Mouse (Mus musculus) T-cell, adult 2 months (primary cell): ENCODE results near the gene Dhdh.
"Not testable (repeated sequence)": the region's sequence is repeated elsewhere in the genome, so short reads cannot be mapped to it uniquely, and the experiment has no call there.

Source experiments
- DNase-seq: peaks from one replicate; pipeline ENCODE4 v3.0.0; 2022; ENCODE audit warnings: low spot score

The Dhdh gene

GRCm38 (mm10) chr7:45488293-45489204 is at the start of gene Dhdh:
Gene Dhdh, minus strand, starts transcription at chr7:45488805.
- DNase-seq, result peak; percentile 31

GRCm38 (mm10) chr7:45537602-45538001 is 49.0 kb upstream of the Dhdh start:
- no peak for DNase-seq

- no peak for DNase-seq
Measured at GRCm38 (mm10) chr7:45535676-45536075, 47.1 kb upstream of the Dhdh start.

DNA sequence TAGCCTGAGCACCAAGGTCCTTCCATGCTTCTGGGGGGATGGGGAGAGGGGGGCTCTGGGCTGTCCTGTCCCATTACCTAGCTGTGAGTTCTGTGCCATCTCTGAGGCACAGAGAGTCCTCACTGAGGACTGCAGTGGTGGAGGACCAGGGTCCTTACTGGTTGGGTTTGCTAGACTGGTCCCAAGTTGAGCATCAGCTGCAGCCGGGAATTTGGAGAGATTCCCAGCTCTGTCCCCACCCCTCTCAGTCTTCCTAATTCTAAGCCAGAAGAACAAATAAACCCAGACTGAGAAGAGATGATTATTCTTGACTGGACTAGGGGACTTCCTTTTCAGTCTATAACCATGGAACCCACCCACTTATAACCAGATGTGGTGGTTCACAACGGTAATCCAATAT is 42.0 kb upstream of the Dhdh start:
- DNase-seq, result no peak

DNA sequence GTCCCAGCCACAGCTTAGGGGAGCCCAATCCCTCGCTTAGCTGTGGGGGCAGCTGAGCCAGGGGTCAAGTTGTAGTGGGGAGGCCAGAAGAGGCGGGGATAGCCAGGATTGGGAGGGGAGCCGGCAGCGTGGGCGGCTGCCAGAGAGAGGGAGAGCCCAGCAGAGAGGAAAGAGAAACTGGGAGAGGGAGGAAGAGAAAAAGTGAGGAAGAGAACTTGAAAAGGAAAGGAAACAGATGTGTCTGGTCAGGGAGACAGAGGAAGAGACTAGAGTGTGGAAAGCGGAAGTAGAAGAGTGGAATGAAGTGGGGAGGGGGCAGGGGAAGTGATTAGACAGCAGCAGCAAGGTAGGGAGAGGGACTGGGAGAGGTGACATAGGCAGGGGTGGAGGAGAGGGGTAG is 40.9 kb upstream of the Dhdh start:
- no peak for DNase-seq

DNA sequence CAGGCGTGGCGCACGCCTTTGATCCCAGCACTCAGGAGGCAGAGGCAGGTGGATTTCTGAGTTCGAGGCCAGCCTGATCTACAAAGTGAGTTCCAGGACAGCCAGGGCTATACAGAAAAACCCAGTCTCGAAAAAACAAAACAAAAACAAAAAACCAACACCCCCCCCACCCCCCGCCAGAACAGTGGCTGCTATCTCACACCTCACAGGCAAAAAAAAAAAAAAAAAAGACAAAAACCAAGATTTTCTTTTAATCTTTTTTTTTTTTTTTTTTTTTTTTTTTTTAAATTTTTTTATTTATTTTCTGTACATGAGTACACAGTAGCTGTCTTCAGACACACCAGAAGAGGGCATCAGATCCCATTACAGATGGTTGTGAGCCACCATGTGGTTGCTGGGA is 38.6 kb upstream of the Dhdh start:
- not testable (repeated sequence) for DNase-seq

GRCm38 (mm10) chr7:45526474-45527120 is 38.0 kb upstream of the Dhdh start:
- peak; percentile 64 for DNase-seq

- peak; percentile 98 for DNase-seq
Measured at GRCm38 (mm10) chr7:45525809-45526473, 37.3 kb upstream of the Dhdh start, which contains the start of the genes Ppp1r15a and Plekha4. Gene Ppp1r15a, minus strand, starts transcription at chr7:45526268. Gene Plekha4, plus strand, starts transcription at chr7:45526330.

DNA sequence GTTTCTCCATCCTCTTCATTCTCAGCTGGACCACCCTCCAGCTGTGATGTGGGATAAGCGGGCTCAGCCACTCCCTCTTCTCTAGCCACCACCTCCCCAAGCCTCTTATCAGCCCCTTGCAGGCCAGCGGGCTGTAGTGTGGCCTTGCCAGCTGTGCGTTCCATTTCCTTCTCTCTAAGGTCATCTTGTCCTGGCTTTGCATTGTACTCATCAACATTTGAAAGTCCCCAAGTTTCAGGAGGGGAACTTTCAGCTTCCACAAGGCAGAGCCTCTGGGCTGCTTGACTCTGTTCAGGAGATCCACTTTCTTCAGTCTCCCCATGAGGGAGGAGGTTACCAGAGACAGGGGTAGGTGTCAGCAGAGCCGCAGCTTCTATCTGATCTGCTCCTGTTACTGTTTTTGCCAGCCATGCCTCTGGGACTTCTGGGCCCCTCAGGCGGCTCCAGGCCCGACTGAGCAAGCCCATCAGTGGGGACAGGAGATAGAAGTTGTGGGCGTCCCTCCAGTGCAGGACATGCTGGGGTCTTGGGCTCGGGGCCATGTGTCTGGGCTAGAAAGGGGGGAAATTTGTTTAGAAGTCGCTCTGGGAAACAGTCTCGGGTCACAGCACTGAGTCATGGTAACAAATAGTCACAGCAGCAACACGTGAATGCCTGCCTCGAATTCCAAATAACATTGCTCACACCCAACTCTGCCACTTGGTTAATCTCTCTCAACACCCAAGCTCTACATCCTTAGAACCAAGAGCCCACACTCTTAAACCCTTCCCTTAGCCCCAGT is 36.4 kb upstream of the Dhdh start:
- DNase-seq, result peak; percentile 14

GRCm38 (mm10) chr7:45523678-45524170 is 35.1 kb upstream of the Dhdh start:
- no peak for DNase-seq

DNA sequence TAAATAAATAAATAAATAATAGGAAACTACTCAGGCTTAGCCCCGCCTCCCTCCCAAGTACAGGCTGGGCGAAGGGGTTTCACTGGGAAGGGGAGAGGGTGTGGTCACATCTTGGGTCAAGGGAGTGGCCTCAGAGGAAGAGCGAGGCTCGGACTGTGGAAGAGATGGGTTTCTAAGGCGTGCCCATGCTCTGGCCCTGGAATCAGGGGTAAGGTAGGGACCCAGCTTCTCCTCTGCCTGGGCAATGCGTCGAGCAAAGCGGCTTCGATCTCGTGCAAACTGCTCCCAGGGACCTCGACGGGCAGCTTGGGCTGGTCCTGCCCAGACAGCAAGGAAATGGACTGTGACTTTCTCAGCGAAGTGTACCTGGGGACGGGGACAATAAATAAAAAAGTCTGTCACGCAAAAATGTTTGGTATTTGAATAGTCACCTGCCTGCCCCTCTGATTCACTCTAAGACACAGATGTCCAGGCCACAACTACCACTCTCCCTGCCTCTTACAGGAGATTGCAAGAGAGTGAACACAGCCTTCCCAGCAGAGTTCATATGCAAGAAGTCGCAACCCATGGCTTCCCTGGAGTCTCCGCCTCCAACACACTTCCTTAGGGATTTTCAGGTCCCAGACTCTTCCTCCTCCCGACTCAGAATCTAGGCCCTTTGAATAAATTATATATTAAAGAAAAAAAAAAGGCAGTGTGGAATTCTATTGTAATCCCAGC is 34.5 kb upstream of the Dhdh start:
- peak; percentile 5 for DNase-seq

GRCm38 (mm10) chr7:45522194-45522752 is 33.7 kb upstream of the Dhdh start:
- DNase-seq, result no peak

DNA sequence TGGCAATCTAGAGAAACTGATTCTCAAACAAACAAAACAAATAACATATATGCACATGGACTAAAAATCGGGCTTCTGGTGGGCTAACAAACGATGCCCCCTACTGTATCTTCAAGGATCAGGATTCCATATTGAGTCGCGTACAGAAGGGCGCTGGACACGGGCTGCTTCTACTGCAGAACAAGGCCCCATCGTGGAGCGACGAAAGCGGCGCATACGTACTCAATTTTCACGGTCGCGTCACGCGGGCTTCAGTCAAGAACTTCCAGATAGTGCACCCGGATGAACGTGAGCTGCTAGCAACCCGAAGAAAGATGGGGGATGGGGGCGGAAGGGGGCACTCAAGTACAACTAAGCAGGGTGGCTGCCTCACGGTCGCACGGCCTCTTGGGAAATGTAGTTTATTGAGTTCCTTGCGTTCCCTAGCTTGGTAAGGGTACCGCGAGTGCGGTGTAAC is 33.2 kb upstream of the Dhdh start:
- DNase-seq, result peak; percentile 96

DNA sequence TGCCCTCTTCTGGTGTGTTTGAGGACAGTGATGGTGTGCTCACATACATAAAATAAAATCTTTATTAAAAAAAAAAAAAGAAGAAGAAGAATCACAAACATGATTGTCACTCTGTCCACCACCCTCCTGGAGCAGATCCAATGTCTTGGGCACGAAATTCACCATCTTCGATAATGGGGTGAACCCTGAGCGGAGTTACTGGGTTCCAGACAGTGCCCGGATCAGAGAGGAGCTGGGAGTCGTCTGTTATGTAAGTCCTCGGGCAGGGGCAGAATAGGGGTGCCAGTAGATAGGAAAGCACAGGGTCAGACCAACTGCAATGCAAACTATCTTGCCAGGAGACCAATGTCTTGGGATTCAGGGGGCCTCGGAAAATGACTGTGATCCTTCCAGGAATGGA is 32.0 kb upstream of the Dhdh start:
- no peak for DNase-seq

GRCm38 (mm10) chr7:45519345-45520120 is 30.9 kb upstream of the Dhdh start:
- DNase-seq, result peak; percentile 65

DNA sequence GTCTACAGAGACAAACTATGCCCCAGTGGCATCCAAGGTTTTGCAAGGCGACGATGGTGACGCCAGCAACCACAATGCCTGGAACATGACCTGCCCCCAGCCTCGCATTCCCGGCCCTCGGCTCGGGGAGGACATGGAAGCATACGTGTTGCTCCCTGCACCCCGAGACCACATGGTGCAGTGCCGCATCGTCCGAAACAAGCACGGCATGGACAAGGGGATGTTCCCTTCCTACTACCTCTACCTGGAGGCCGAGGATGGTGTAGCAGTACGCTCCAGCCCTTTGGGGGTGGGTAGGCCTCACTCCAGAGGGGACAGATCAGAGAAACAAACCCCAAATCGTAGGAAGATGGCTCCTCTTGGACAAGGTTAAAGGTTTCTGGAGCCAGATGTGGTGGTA is 30.0 kb upstream of the Dhdh start:
- no peak for DNase-seq

DNA sequence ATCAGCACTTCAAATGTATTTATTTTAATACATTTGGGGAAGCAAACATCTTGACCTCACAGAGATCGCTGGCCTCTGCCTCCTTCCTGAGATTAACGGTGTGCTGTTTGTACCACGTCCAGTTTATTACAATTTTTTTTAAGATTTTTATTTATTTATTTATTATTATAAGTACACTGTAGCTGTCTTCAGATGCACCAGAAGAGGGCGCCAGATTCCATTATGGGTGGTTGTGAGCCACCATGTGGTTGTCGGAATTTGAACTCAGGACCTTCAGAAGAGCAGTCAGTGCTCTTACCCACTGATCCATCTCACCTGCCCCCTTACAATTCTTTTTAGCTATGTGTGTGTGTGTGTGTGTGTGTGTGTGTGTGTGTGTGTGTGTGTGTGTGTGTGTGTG is 28.2 kb upstream of the Dhdh start:
- peak; percentile 8 for DNase-seq

DNA sequence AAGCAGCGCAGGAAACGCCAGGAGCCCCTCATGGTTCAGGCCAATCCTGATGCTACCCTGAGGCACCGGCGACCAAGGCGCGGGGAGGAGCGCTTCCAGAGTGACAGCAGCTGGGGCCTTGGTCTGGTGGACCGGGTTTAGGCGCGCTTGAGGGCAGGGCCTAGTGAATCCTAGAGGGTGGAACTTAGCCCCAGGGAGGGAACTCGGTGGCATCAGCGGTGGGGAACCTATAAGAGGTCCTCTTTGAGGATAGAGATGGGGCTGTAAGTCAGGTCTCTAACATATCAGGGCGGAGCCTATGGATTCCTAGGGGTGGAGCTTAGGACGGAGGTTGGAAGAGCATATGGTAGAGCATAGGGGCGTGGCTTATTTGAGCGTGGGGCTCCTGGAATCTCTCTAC is 26.8 kb upstream of the Dhdh start:
- no peak for DNase-seq

DNA sequence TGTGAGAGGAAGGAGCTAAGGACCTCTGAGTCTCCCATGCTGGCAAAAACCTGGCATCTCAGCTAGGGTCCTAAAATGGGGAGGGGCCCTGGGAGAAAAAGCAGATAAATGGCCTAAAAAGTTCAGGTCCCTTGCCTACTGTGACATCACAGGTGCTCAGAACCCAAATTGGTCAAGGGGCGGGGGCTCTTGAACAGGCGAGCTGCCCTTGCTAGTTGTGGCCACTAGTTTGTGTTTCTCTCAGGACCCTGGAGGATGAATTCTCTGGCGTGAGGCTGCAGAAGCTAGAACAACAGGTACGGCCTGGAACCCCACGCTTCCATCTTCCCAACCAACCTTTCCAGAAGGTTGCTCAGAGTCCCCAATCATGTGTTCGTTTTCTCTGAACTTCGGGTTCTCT is 25.8 kb upstream of the Dhdh start:
- DNase-seq, result no peak
